Mouse (Mus musculus): ENCODE measurements around the gene 4930433I11Rik.
A peak's percentile ranks its signal among the peaks of the same experiment; 100 is the strongest.
"Not testable (repeated sequence)": the region's sequence is repeated elsewhere in the genome, so short reads cannot be mapped to it uniquely, and the experiment has no call there.

Gene 4930433I11Rik

GRCm38 (mm10) chr7:40987243-40987642 is at the start of gene 4930433I11Rik:
Gene 4930433I11Rik (plus strand): TSS chr7:40987543.
- no peak for DNase-seq (ENCODE audit: low spot score in 2 of 2)

- peak in 1 of 2 experiments; percentile 29 for DNase-seq (ENCODE audit: low spot score in 2 of 2)
Observed at GRCm38 (mm10) chr7:40939371-40939770, 48.0 kb upstream of the 4930433I11Rik start.

GRCm38 (mm10) chr7:40942233-40942935 is 45.0 kb upstream of the 4930433I11Rik start:
- DNase-seq (ENCODE audit: low spot score in 2 of 2) = no peak

- DNase-seq (ENCODE audit: low spot score in 2 of 2) = not testable (repeated sequence)
Observed at GRCm38 (mm10) chr7:41032419-41032818, 45.1 kb downstream of the 4930433I11Rik start, which contains the start of gene Gm4884. Gene Gm4884 (plus strand): TSS chr7:41032719.

- not testable (repeated sequence) for DNase-seq (ENCODE audit: low spot score in 2 of 2)
Observed at GRCm38 (mm10) chr7:41044058-41044457, 56.7 kb downstream of the 4930433I11Rik start.

Measured in frontal cortex, postnatal 10 days (tissue).